Mouse (Mus musculus) WW6 (cell line): ENCODE results near the gene Gm21885.

Experiments
- DNase-seq: peaks from one replicate; pipeline ENCODE4 v3.0.0-alpha.2; 2013; ENCODE audit warnings: low read depth, low spot score

Gm21885 gene

GRCm38 (mm10) chr11:94318056-94318455, 36.4 kb downstream of the Gm21885 start:
- no peak for DNase-seq

- peak; percentile 36 for DNase-seq
These were observed 39.6 kb downstream of the Gm21885 start for GRCm38 (mm10) chr11:94320969-94321930.

GRCm38 (mm10) chr11:94321931-94322400, 40.3 kb downstream of the Gm21885 start, which contains the start of gene Luc7l3:
Gene Luc7l3, minus strand, starts transcription at chr11:94321988.
- peak; percentile 86 for DNase-seq

GRCm38 (mm10) chr11:94322636-94323035, 41.0 kb downstream of the Gm21885 start:
- DNase-seq: no peak

- no peak for DNase-seq
These were observed 41.7 kb downstream of the Gm21885 start for GRCm38 (mm10) chr11:94323271-94323925.

- no peak for DNase-seq
These were observed 42.9 kb downstream of the Gm21885 start for GRCm38 (mm10) chr11:94324618-94325017.

- DNase-seq: no peak
These were observed 45.3 kb downstream of the Gm21885 start for GRCm38 (mm10) chr11:94326961-94327411.

- DNase-seq: peak; percentile 90
These were observed 46.3 kb downstream of the Gm21885 start, which contains the start of gene Ankrd40 for GRCm38 (mm10) chr11:94327693-94328643. Gene Ankrd40, plus strand, starts transcription at chr11:94328001.

GRCm38 (mm10) chr11:94328644-94329025, 47.0 kb downstream of the Gm21885 start:
- no peak for DNase-seq

- no peak for DNase-seq
These were observed 47.7 kb downstream of the Gm21885 start for GRCm38 (mm10) chr11:94329270-94329891.

GRCm38 (mm10) chr11:94330211-94330610, 48.5 kb downstream of the Gm21885 start:
- no peak for DNase-seq

- no peak for DNase-seq
These were observed 51.1 kb downstream of the Gm21885 start for GRCm38 (mm10) chr11:94332726-94333125.

GRCm38 (mm10) chr11:94334386-94334968, 52.8 kb downstream of the Gm21885 start:
- DNase-seq: no peak
